Mouse (Mus musculus): ENCODE measurements at regions not wholly inside any gene's neighbourhood (a gene's known extent, or its start where the extent isn't known, plus 50 kb on each side); places are given as distances from the start of the nearest gene placed in this dataset.

GRCm38 (mm10) chr8:58998081-58998480 is 85.6 kb upstream of the Galntl6 start:
- DNase-seq (ENCODE audit: low spot score), result peak; percentile 3

Data from left cerebral cortex, adult 11 months (tissue).